20 mouse cellular contexts compared by ENCODE assay signal in genomic region chr11:30240861-30241260, GRCm38 (mm10). TPM values are rescaled to one million over a fixed set of nuclear protein-coding genes. Genes with fewer than 3 reads are reported as not detected.
A peak's percentile ranks its signal among the peaks of the same experiment; 100 is the strongest.
DNase-seq lines count a peak whose midpoint lies in the region; ATAC-seq and TF ChIP-seq lines count a peak whose summit lies in the region.
"Had no signal": no experiment of that assay in that cellular context is flagged by ENCODE, and none has a peak within 500 bp of the region (broad histone marks: within the 10 kb centered on the region; RNA-seq: fewer than 3 reads in every experiment).

No protein-coding gene starts in this region.

- no peak for ATAC-seq in embryonic facial prominence, embryonic 14.5 days (ENCODE audit: low read depth)
- no peak for ATAC-seq in heart, embryonic 12.5 days (ENCODE audit: insufficient number of reproducible peaks, low FRiP score)
- ATAC-seq in lung, embryonic 15.5 days (ENCODE audit: borderline replicate concordance, extremely low read depth, low FRiP score, low TSS enrichment) = no peak
- ATAC-seq in inflammation-experienced regulatory T-cells, adult 6 months = no peak
- ATAC-seq: activated CD4-positive, CD25-positive, alpha-beta regulatory T cell, adult 4 months; forebrain, embryonic 14.5 days; liver, postnatal 0 days had no signal

- no peak overlapping the region for H3K4me3 ChIP-seq in embryonic facial prominence, embryonic 14.5 days (ENCODE audit: low read depth, low read length)
- H3K4me3 ChIP-seq in embryonic facial prominence, embryonic 10.5 days = no peak overlapping the region
- no peak overlapping the region for H3K4me3 ChIP-seq in heart, embryonic 12.5 days
- H3K4me3 ChIP-seq in lung, embryonic 15.5 days = no peak overlapping the region
- no peak overlapping the region for H3K4me3 ChIP-seq in myocyte
- H3K4me3 ChIP-seq: embryonic facial prominence, embryonic 15.5 days; hindbrain, embryonic 13.5 days had no signal

- peaks cover 100% of the 10 kb centered on the region for H3K79me2 ChIP-seq in myocyte (ENCODE audit: control insufficient read depth, insufficient read depth)

- H3K27ac ChIP-seq in embryonic facial prominence, embryonic 14.5 days (replicated peaks; ENCODE audit: low read depth, low read length) = no peak overlapping the region
- H3K27ac ChIP-seq in embryonic facial prominence, embryonic 10.5 days (replicated peaks) = no peak overlapping the region
- H3K27ac ChIP-seq in heart, embryonic 12.5 days (ENCODE audit: poor library complexity, severe bottlenecking) = peak overlapping the region; percentile 41; the same call in 1 of the 2 replicates
- peak overlapping the region; percentile 64 for H3K27ac ChIP-seq in lung, embryonic 15.5 days
- H3K27ac ChIP-seq: embryonic facial prominence, embryonic 15.5 days; hindbrain, embryonic 13.5 days had no signal

- no peaks in the 10 kb centered on the region; the same call in 1 of the 2 replicates for H3K36me3 ChIP-seq in embryonic facial prominence, embryonic 14.5 days (ENCODE audit: control insufficient read depth, insufficient read depth, low read length)
- H3K36me3 ChIP-seq in embryonic facial prominence, embryonic 10.5 days (replicated peaks) = no peaks in the 10 kb centered on the region
- peaks cover 13% of the 10 kb centered on the region for H3K36me3 ChIP-seq in heart, embryonic 12.5 days
- H3K36me3 ChIP-seq in lung, embryonic 15.5 days = no peaks in the 10 kb centered on the region
- peaks cover 8% of the 10 kb centered on the region for H3K36me3 ChIP-seq in myocyte (ENCODE audit: control insufficient read depth, insufficient read depth)
- H3K36me3 ChIP-seq: embryonic facial prominence, embryonic 15.5 days had no signal

- H3K9me3 ChIP-seq in embryonic facial prominence, embryonic 14.5 days (ENCODE audit: control insufficient read depth, low read length) = no peaks in the 10 kb centered on the region
- no peaks in the 10 kb centered on the region for H3K9me3 ChIP-seq in embryonic facial prominence, embryonic 10.5 days
- H3K9me3 ChIP-seq in heart, embryonic 12.5 days (replicated peaks) = no peaks in the 10 kb centered on the region
- H3K9me3 ChIP-seq in lung, embryonic 15.5 days = no peaks in the 10 kb centered on the region
- H3K9me3 ChIP-seq: embryonic facial prominence, embryonic 15.5 days; hindbrain, embryonic 13.5 days had no signal

- no peaks in the 10 kb centered on the region for H3K27me3 ChIP-seq in embryonic facial prominence, embryonic 14.5 days (replicated peaks; ENCODE audit: control insufficient read depth, insufficient read depth, low read length)
- H3K27me3 ChIP-seq in embryonic facial prominence, embryonic 10.5 days (replicated peaks; ENCODE audit: low read depth, poor library complexity, severe bottlenecking) = no peaks in the 10 kb centered on the region
- no peaks in the 10 kb centered on the region for H3K27me3 ChIP-seq in heart, embryonic 12.5 days (replicated peaks)
- H3K27me3 ChIP-seq in lung, embryonic 15.5 days = no peaks in the 10 kb centered on the region
- no peaks in the 10 kb centered on the region for H3K27me3 ChIP-seq in myocyte (ENCODE audit: control insufficient read depth, insufficient read depth, insufficient read length)
- H3K27me3 ChIP-seq: embryonic facial prominence, embryonic 15.5 days; hindbrain, embryonic 13.5 days had no signal

- no peak overlapping the region for H3ac ChIP-seq in myocyte (ENCODE audit: control insufficient read depth, insufficient read length)

- H3K4me2 ChIP-seq in embryonic facial prominence, embryonic 14.5 days (ENCODE audit: low read depth, low read length) = no peak overlapping the region
- no peak overlapping the region for H3K4me2 ChIP-seq in heart, embryonic 12.5 days
- H3K4me2 ChIP-seq in lung, embryonic 15.5 days = no peak overlapping the region
- peak overlapping the region; percentile 38 for H3K4me2 ChIP-seq in myocyte (ENCODE audit: low read depth)
- H3K4me2 ChIP-seq: embryonic facial prominence, embryonic 15.5 days; hindbrain, embryonic 13.5 days; liver, embryonic 11.5 days; midbrain, embryonic 11.5 days had no signal

- intact Hi-C loops in heart, postnatal 14 days (cut with DNase I) = no loop called here

- H3K4me1 ChIP-seq in embryonic facial prominence, embryonic 14.5 days (ENCODE audit: control insufficient read depth, insufficient read depth, low read length) = peaks cover 6% of the 10 kb centered on the region; the same call in 1 of the 2 replicates
- H3K4me1 ChIP-seq in embryonic facial prominence, embryonic 10.5 days = no peaks in the 10 kb centered on the region; the same call in 1 of the 2 replicates
- peaks cover 62% of the 10 kb centered on the region for H3K4me1 ChIP-seq in heart, embryonic 12.5 days (replicated peaks)
- peaks cover 60% of the 10 kb centered on the region for H3K4me1 ChIP-seq in lung, embryonic 15.5 days

- no peak overlapping the region for H3K9ac ChIP-seq in embryonic facial prominence, embryonic 14.5 days (ENCODE audit: low read depth, low read length)
- H3K9ac ChIP-seq in heart, embryonic 12.5 days = no peak overlapping the region
- H3K9ac ChIP-seq in lung, embryonic 15.5 days = no peak overlapping the region
- H3K9ac ChIP-seq: embryonic facial prominence, embryonic 15.5 days; hindbrain, embryonic 13.5 days; liver, postnatal 0 days had no signal

- DNase-seq in embryonic facial prominence, embryonic 14.5 days (ENCODE audit: low spot score) = peak; percentile 46
- no peak for DNase-seq in embryonic facial prominence, embryonic 10.5 days (ENCODE audit: low spot score)
- no peak for DNase-seq in heart, postnatal 14 days
- DNase-seq in lung, postnatal 10 days = no peak
- DNase-seq: adrenal gland, postnatal 10 days; cerebellum, postnatal 25 days; embryo, embryonic 11 days; kidney, adult 8-10 months; kidney, postnatal 10 days; liver, postnatal 0 days had no signal

- no peak for TF ChIP-seq POLR2A in myocyte (IDR thresholded peaks at IDR 0.05; ENCODE audit: insufficient read length, low read depth)

- 28% methylated on average over 3 of the region's 3 CpGs for WGBS in embryonic facial prominence, embryonic 14.5 days
- 47% methylated on average over 3 of the region's 3 CpGs for WGBS in embryonic facial prominence, embryonic 10.5 days
- 27% methylated on average over 3 of the region's 3 CpGs for WGBS in heart, embryonic 12.5 days
- WGBS in lung, embryonic 15.5 days = 9% methylated on average over 3 of the region's 3 CpGs

TF ChIP-seq in myocyte, 11 proteins besides CTCF, POLR2A, EP300 and RAD21:
- peak in 1 of 3 experiments; percentile 46 for TF ChIP-seq MYOD1 (IDR thresholded peaks at IDR 0.05; ENCODE audit: control insufficient read depth in 1 of 3, insufficient read length in 2 of 3, low read depth in 2 of 3)
- no peak for TF ChIP-seq MAX (IDR thresholded peaks at IDR 0.05; ENCODE audit: low read depth)
- TF ChIP-seq MYOG (IDR thresholded peaks at IDR 0.05; ENCODE audit: control insufficient read depth in 1 of 3, insufficient read depth in 1 of 3, insufficient read length in 2 of 3, low read depth in 2 of 3) = peak in 1 of 3 experiments; percentile 81

RNA-seq across cellular contexts. Expression of gene Sptbn1, which starts 27.1 kb away (rescaled TPM):
- 136 and 139 TPM in 2 replicates for polyA plus RNA-seq in embryonic facial prominence, embryonic 14.5 days (2014; fragmentation: Nextera tagmentation; extraction: Ambion mirVana)
- polyA plus RNA-seq in embryonic facial prominence, embryonic 10.5 days (2016; fragmentation: Nextera tagmentation; extraction: Ambion mirVana) = 64.7 and 66.6 TPM in 2 replicates
- 188 and 194 TPM in 2 replicates for polyA plus RNA-seq in heart, embryonic 12.5 days (2016; fragmentation: Nextera tagmentation; extraction: Ambion mirVana)
- total RNA-seq in heart, postnatal 14 days (2021) = 100 to 1,000 TPM; 509 to 527 TPM
- 155 and 163 TPM in 2 replicates for polyA plus RNA-seq in lung, embryonic 15.5 days (2015; fragmentation: Nextera tagmentation; extraction: Ambion mirVana)
- polyA plus RNA-seq in myocyte (2012; fragmentation: generic; extraction: Trizol) = 85.4 TPM
- 100 to 1,000 TPM in 1 of 3 experiments, 10 to 100 TPM in 2; 72.4 to 101 (median 89.7) TPM for polyA plus RNA-seq in inflammation-experienced regulatory T-cells, adult 6 months (2017; shearing (Covaris generic))

Comparison
In these comparisons a context has a peak if more than half of its experiments do, and no peak if none do; other contexts are left out.
1. H3K27ac ChIP-seq: peak in heart, embryonic 12.5 days (single experiment) and lung, embryonic 15.5 days (single experiment); none in embryonic facial prominence, embryonic 14.5 days (single experiment) and embryonic facial prominence, embryonic 10.5 days (single experiment).